Mouse (Mus musculus): Measurements from ENCODE around the gene Scfd2. TPM values are rescaled to one million over a fixed set of nuclear protein-coding genes. Genes with fewer than 3 reads are reported as not detected.

Scfd2 gene
- total and polyA plus RNA-seq, 2 experiments from 2014 or later: 17.5 to 33.2 TPM

DNA sequence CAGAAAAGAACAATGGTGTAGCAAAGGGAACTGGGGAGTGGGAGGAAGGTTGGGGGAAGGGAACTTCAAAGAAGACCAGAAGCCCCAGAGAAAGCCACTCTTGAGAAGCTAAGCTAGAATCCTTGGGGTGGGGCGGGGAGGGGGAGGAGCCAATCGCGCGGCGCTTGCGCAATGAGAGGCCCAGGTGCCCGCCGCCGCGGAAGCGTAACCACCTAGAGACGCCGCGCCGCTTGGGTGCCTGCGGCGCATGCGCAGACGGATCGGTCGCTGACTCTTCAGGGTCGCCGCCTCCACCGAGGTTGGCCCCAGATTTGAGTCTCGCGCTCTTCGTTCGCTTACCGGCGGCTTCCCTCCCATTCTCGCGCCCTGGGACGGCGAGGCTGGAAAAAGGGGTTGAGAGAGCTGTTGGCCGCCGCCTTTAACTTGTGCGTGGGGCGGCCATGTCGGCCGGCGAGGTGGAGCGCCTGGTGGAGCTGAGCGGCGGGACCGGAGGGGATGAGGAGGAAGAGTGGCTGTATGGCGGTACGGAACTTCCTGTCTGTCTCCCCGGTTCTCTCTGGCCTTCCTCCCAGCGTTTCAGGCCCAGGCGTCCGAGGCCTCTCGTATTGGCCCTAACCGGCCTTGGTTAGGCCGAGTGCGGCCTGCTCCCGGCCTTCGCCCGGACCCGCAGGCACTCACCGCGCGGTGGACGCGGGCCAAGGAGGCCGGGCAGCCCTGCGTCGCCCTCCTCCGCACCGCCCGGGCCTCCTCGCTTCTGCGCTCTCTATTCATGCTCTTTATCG, 3.9 kb upstream of the Scfd2 start, which contains the start of gene Fip1l1:
Gene Fip1l1 (plus strand): TSS at position 210 of the 782 bp plus-strand sequence.
- Histone ChIP-seq H3K36me3 (ENCODE audit: insufficient read depth, low read length) (0 out of 2 replicates have a peak, but pooled peaks cover 4% of the 10 kb centered on the region), H3K9ac (replicated peaks; ENCODE audit: low read length, poor library complexity, severe bottlenecking) (peak within 1 kb of the TSS; percentile 97), H3K4me2 (ENCODE audit: low read depth, low read length, poor library complexity, severe bottlenecking) (peak within 1 kb of the TSS; percentile 67), H3K4me3 (ENCODE audit: low read depth, low read length) (peak within 1 kb of the TSS; percentile 95), H3K4me1 (ENCODE audit: insufficient read depth, low read length) (peaks cover 12% of the 10 kb centered on the region; the same call in 1 of the 2 replicates), H3K27me3 (ENCODE audit: insufficient read depth, low read length) (no peaks in the 10 kb centered on the region), H3K27ac (ENCODE audit: low read depth, low read length) (peak within 1 kb of the TSS; percentile 93), H3K9me3 (ENCODE audit: low read length) (no peaks in the 10 kb centered on the region)
- WGBS: 0% methylated on average over 69 of the region's 73 CpGs
- ATAC-seq (ENCODE audit: low FRiP score): peak; percentile 89
- no peak for TF ChIP-seq CTCF (IDR thresholded peaks at IDR 0.05)
- peak; percentile 97 for DNase-seq (ENCODE audit: low spot score)

DNA sequence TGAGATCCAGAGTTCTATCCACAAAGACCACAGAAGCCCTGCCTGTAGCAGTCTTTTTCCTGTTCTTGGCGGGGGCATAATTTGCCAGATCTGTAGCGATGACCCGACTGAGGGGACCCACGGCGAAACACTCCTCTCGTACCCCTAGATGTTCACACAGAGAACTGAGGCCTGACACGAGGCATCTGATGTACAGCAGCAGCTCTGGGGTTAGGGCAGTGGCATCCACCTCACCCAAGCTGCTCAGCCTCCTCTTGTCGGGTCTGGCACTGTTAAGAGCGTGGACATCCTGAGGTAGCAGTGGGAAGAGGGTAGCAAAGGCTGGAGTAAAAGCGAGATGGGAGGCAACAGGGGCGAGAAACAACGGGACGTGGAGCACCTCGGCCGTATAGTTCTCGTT, 774 bp downstream of the Scfd2 start:
- TF ChIP-seq CTCF (IDR thresholded peaks at IDR 0.05): no peak
- Histone ChIP-seq H3K4me3 (ENCODE audit: low read depth, low read length) (peak overlapping the region; percentile 97), H3K9ac (replicated peaks; ENCODE audit: low read length, poor library complexity, severe bottlenecking) (peak overlapping the region; percentile 67), H3K9me3 (ENCODE audit: low read length) (no peaks in the 10 kb centered on the region), H3K4me2 (ENCODE audit: low read depth, low read length, poor library complexity, severe bottlenecking) (peak overlapping the region; percentile 99), H3K27me3 (ENCODE audit: insufficient read depth, low read length) (no peaks in the 10 kb centered on the region), H3K27ac (ENCODE audit: low read depth, low read length) (no peak overlapping the region), H3K36me3 (ENCODE audit: insufficient read depth, low read length) (no peaks in the 10 kb centered on the region), H3K4me1 (ENCODE audit: insufficient read depth, low read length) (peaks cover 9% of the 10 kb centered on the region; the same call in 1 of the 2 replicates)
- DNase-seq (ENCODE audit: low spot score) (no peak), ATAC-seq (ENCODE audit: low FRiP score) (no peak)
- 24% methylated on average over 16 of the region's 16 CpGs for WGBS

DNA sequence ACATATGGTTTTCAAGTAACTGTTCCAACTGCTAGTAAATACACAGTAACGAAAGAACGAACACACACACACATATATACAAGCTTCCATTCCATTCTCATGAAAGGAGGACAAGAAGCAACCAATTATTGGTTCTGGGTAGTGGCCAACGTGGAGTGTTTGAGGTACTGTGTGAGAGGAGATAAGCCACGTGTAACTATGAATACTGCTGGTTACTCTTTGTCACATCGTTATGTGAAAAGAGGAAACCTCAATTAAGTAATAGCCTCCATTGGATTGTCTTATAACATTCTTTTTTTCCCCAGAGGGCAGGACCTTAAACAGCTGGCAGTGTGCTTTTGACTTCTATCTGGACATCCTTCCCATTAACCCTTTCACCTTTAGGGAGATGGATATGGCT, 4.5 kb downstream of the Scfd2 start:
- ATAC-seq (ENCODE audit: low FRiP score): no peak
- Histone ChIP-seq H3K9ac (replicated peaks; ENCODE audit: low read length, poor library complexity, severe bottlenecking) (no peak overlapping the region), H3K4me2 (ENCODE audit: low read depth, low read length, poor library complexity, severe bottlenecking) (no peak overlapping the region), H3K9me3 (ENCODE audit: low read length) (no peaks in the 10 kb centered on the region), H3K27ac (ENCODE audit: low read depth, low read length) (no peak overlapping the region), H3K27me3 (ENCODE audit: insufficient read depth, low read length) (no peaks in the 10 kb centered on the region), H3K36me3 (ENCODE audit: insufficient read depth, low read length) (no peaks in the 10 kb centered on the region), H3K4me3 (ENCODE audit: low read depth, low read length) (no peak overlapping the region), H3K4me1 (ENCODE audit: insufficient read depth, low read length) (peaks cover 8% of the 10 kb centered on the region; the same call in 1 of the 2 replicates)
- DNase-seq (ENCODE audit: low spot score): no peak
- 83% methylated on average over 5 of the region's 5 CpGs for WGBS
- no peak for TF ChIP-seq CTCF (IDR thresholded peaks at IDR 0.05)

DNA sequence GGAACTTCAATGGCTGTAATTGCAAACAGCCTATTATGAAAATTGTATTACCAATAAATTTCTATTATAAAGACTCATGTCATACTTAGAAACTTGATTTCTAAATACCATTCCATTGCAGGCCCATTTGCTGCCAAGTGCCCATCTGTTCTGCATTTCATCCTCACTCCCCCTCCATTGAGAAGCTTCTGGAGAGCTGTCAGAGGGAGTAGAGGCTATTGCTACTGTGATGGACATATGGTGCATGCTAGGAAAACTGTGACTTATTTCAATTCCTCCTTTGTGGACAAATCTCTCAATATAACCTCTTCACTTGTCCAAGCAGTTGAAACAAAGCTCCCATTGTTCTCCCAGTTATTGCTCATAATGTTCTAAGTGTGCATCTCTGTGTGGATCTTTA, 19.9 kb downstream of the Scfd2 start:
- Histone ChIP-seq H3K9ac (replicated peaks; ENCODE audit: low read length, poor library complexity, severe bottlenecking) (no peak overlapping the region), H3K9me3 (ENCODE audit: low read length) (no peaks in the 10 kb centered on the region), H3K36me3 (ENCODE audit: insufficient read depth, low read length) (peaks cover 4% of the 10 kb centered on the region; the same call in 1 of the 2 replicates), H3K4me1 (ENCODE audit: insufficient read depth, low read length) (no peaks in the 10 kb centered on the region), H3K4me2 (ENCODE audit: low read depth, low read length, poor library complexity, severe bottlenecking) (no peak overlapping the region), H3K27ac (ENCODE audit: low read depth, low read length) (no peak overlapping the region), H3K27me3 (ENCODE audit: insufficient read depth, low read length) (no peaks in the 10 kb centered on the region), H3K4me3 (ENCODE audit: low read depth, low read length) (no peak overlapping the region)
- ATAC-seq (ENCODE audit: low FRiP score): no peak
- peak; percentile 17 for DNase-seq (ENCODE audit: low spot score)
- no peak for TF ChIP-seq CTCF (IDR thresholded peaks at IDR 0.05)

DNA sequence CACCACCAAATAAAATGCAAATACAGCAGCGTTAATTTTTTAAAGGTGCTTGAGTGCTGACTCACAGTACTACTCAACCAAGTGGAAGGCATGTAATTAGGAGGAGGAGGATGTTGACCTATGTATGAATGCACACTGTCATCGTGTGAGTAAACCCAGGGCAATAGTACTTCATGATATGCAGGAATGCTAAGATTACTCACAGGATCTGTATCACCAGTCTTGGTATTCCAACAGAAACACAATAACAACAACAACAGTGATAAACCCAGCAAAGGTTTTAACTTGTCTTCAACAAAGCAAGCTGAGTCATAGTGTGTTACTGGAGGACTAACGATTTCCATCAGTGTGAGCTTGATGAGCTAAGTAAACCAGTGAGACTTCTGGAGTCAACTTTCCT, 38.9 kb downstream of the Scfd2 start:
- H3K9me3 ChIP-seq (ENCODE audit: low read length): no peaks in the 10 kb centered on the region
- WGBS: 88% methylated on average over 3 of the region's 3 CpGs
- no peaks in the 10 kb centered on the region for H3K27me3 ChIP-seq (ENCODE audit: insufficient read depth, low read length)
- no peak overlapping the region for H3K9ac ChIP-seq (replicated peaks; ENCODE audit: low read length, poor library complexity, severe bottlenecking)
- ATAC-seq (ENCODE audit: low FRiP score): no peak
- H3K36me3 ChIP-seq (ENCODE audit: insufficient read depth, low read length): no peaks in the 10 kb centered on the region
- DNase-seq (ENCODE audit: low spot score): no peak
- H3K27ac ChIP-seq (ENCODE audit: low read depth, low read length): no peak overlapping the region
- TF ChIP-seq CTCF (IDR thresholded peaks at IDR 0.05): no peak
- no peak overlapping the region for H3K4me3 ChIP-seq (ENCODE audit: low read depth, low read length)
- H3K4me2 ChIP-seq (ENCODE audit: low read depth, low read length, poor library complexity, severe bottlenecking): no peak overlapping the region
- H3K4me1 ChIP-seq (ENCODE audit: insufficient read depth, low read length): no peaks in the 10 kb centered on the region

DNA sequence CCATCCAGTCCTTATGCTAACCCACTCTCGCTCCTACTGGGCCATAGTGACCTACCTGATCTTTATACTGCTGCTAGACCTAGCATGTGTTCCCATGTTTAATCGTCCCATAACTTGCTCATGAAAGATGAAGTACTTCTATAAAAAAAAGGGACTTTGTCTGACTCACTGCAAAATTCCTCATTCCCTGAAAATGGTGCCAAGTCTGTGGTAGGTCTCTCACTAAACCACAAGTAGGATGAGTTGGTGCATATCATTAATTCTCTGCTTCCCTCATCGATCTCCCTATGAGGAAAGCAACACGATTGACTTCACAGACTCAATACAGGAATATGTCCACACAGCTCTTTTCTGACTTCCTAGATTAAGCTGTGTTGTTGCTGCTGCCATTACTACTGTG, 46.9 kb downstream of the Scfd2 start:
- DNase-seq (ENCODE audit: low spot score) (no peak), ATAC-seq (ENCODE audit: low FRiP score) (no peak)
- H3K9ac ChIP-seq (replicated peaks; ENCODE audit: low read length, poor library complexity, severe bottlenecking): no peak overlapping the region
- no peak for TF ChIP-seq CTCF (IDR thresholded peaks at IDR 0.05)
- 87% methylated on average over 4 of the region's 4 CpGs for WGBS
- no peak overlapping the region for H3K27ac ChIP-seq (ENCODE audit: low read depth, low read length)
- no peak overlapping the region for H3K4me2 ChIP-seq (ENCODE audit: low read depth, low read length, poor library complexity, severe bottlenecking)
- no peaks in the 10 kb centered on the region for H3K9me3 ChIP-seq (ENCODE audit: low read length)
- no peaks in the 10 kb centered on the region for H3K36me3 ChIP-seq (ENCODE audit: insufficient read depth, low read length)
- H3K4me3 ChIP-seq (ENCODE audit: low read depth, low read length): no peak overlapping the region
- no peaks in the 10 kb centered on the region for H3K4me1 ChIP-seq (ENCODE audit: insufficient read depth, low read length)
- no peaks in the 10 kb centered on the region for H3K27me3 ChIP-seq (ENCODE audit: insufficient read depth, low read length)

All from midbrain, postnatal 0 days (tissue).